Mouse (Mus musculus) cerebellum, postnatal 36 days (tissue): ENCODE results near the gene Dsel.

Experiments
- DNase-seq, 2 experiments: peaks; one replicate each; pipeline ENCODE4 v3.0.0; 2021 to 2022; ENCODE audit warnings: mixed read lengths in 2 of 2

Gene Dsel

GRCm38 (mm10) chr1:111864779-111865165 lies at the start of gene Dsel:
Dsel (minus strand) TSS chr1:111864918.
- peak; percentile 86 to 89 for DNase-seq

GRCm38 (mm10) chr1:111911424-111911823 lies 46.7 kb upstream of the Dsel start:
- no peak for DNase-seq

GRCm38 (mm10) chr1:111883336-111883735 lies 18.6 kb upstream of the Dsel start:
- DNase-seq: no peak

DNA sequence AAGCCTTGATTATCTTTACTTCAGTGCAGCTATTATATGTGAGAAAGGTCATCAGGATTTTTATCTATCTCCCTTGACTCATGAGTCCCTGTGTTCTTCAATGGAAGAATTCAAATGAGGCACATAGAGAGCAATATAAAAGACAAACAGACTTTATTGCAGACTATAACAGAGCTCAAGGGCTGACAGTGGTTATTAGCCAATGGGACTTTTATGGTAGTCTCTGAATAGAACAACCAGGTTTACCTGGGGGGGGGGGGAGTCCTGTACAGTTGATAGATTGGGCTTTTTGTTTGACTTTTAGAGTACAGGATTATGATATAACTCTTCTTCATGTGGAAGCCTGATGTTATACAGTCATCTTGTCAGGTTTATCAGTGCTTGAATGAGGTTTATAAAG lies 11.1 kb upstream of the Dsel start:
- DNase-seq: no peak

DNA sequence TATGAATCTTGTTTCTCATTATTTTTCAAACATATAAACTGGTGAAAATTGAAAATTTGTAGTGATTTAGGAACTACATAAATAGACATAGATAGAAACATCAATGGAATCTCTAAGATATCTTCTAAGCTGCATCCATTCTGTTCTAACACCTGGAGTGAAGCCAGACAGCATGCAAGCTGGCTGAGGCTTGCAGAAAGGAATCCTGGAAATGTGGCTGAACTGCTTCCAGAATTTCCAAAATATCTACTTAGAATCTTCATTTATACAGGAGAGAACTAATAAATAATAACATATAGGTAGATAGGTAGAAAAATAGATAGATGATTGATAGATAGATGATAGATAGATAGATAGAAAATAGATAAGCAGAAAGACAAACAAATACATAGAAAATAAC lies 8.5 kb upstream of the Dsel start:
- DNase-seq: no peak

DNA sequence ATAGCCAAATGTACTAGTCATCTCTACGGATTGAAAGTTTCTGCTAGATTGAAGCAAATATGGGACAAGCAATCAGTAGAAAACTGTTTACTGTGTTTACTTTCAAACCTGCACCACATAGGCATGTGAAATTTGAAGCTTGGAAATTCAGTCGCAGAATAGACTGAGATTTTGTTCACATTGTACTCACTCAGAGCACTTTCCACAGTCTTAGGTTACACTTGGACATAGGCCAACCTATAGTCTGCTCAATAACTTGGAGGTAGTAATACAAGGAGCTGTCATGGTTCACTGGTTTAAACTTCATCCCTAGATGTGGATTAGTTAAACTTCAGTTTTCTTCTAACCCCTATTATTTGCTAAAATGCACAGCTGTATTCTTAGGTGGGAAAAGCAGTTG lies 749 bp upstream of the Dsel start:
- no peak for DNase-seq

DNA sequence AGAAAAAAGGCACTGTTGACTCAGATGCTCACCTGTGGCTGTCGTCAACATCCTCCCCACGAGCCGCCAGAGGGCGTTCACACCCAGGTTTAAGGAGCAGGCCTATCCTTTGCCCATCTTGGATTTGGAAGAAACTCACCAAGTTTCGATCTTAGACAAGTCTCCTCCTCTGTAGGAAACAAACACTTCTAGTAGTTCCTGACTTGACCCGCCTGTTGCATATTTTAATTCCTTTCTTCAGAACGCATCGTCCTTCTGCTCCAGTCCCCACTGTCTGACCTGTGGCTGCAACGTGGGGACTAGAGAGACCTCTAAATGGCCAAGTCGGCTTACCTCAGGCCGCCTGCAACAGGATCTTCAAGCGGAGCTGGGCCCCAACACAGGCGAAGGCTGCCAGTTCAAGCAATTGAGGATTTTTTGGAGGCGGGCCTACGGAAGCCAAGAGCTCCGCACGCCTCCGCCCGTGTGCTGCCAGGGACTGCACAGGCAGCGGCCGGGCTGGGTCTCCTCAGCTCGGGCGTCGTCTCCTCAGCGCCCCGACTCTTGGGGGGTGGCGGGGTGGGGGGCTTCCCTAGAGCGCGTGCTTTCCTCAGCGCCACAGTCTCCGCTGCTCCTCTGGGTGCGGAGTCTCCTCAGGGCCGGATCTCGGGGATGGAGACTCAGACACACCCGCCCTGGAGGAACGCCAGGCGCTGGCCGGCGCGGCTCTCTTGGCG lies 497 bp downstream of the Dsel start:
- DNase-seq: peak; percentile 76 to 78

- no peak for DNase-seq
Measured at GRCm38 (mm10) chr1:111857852-111858251, 6.9 kb downstream of the Dsel start.

DNA sequence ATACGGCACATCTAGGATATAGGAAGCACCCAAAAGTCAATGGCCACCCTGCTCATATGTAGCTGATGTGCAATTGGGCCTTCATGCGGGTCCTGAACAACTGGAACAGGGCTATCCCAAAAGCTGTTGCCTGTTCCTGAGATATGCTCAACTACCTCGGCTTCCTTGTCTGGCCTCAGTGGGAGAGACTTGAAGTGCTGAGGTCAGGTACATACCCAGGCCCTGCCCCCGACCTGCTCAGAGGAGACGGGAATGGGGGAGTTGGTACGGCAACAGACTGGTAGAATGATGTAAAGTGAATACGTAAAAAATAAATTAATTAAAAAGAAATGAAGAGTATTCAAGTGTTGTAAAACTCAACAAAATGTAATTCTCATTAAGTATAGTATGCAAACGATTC lies 12.3 kb downstream of the Dsel start:
- DNase-seq: no peak

- DNase-seq: no peak
Measured at GRCm38 (mm10) chr1:111833583-111834225, 31.0 kb downstream of the Dsel start.
